Mouse (Mus musculus): ENCODE measurements around the gene Slc9a1.

DNA sequence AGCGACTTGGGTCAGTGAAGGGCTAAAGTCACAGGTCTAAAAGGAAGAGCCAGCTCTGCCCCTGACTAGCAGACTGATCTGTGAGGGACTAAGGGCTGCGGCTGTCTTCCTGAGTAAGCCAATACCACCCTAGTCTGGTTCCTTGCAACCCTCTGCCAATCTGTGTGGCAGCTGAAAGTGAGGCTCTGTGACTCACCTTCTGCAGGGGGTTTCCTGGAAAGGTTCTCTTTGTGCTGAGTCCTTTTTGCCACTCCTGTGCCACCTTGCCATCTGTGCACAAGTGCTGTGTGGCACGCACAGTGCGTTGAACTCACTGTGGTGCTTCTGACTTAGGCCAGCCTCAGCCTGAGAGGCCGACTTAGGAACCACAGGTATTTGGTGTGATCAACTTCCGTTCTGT, 30.0 kb downstream of the Slc9a1 start:
- TF ChIP-seq CTCF (conservative IDR thresholded peaks at IDR 0.05; ENCODE audit: insufficient read depth, insufficient read length, low read depth, low read length), result no peak
- TF ChIP-seq POLR2A (IDR thresholded peaks at IDR 0.05; ENCODE audit: low read depth, low read length), result no peak
